Mouse (Mus musculus) olfactory bulb, adult 2 months (tissue): Measurements from ENCODE around the gene Iapp. TPM values are rescaled to one million over a fixed set of nuclear protein-coding genes. Genes with fewer than 3 reads are reported as not detected.
"Not testable (repeated sequence)": the region's sequence is repeated elsewhere in the genome, so short reads cannot be mapped to it uniquely, and the experiment has no call there.

Source experiments
- H3K27ac ChIP-seq: fragments of 200-500 bp; 2 replicates; pipeline ENCODE4 v1.5.1; 2012; ENCODE audit warnings: low read depth, low read length; ENCODE audit not compliant: insufficient read depth
- H3K4me1 ChIP-seq: fragments of 200-500 bp; 2 replicates; pipeline ENCODE4 v1.6.1; 2012; ENCODE audit warnings: low read length; ENCODE audit not compliant: control insufficient read depth, insufficient read depth
- H3K4me3 ChIP-seq: fragments of 200-500 bp; 2 replicates; pipeline ENCODE4 v1.5.1; 2012; ENCODE audit warnings: mild to moderate bottlenecking, low read depth, low read length, moderate library complexity; ENCODE audit not compliant: insufficient read depth
- CTCF ChIP-seq: fragments of 200-500 bp; IDR thresholded peaks from 2 replicates; pipeline ENCODE4 v1.5.1; 2012; ENCODE audit warnings: low read depth, mild to moderate bottlenecking, low read length, moderate library complexity; ENCODE audit not compliant: insufficient read depth
- POLR2A ChIP-seq: fragments of 200-500 bp; IDR thresholded peaks from 2 replicates; pipeline ENCODE4 v1.6.1; 2012; ENCODE audit warnings: mild to moderate bottlenecking, low read depth, low read length, moderate library complexity; ENCODE audit not compliant: insufficient read depth
- WGBS: fragments of 180-500 bp; shearing (Covaris S2); methylation state at CpG from one replicate; pipeline ENCODE4 v1.1.7; 2018; 5-methylcytosine and 5-hydroxymethylcytosine counted together
- polyA plus RNA-seq: library from polyadenylated mRNA; stranded (reverse); fragments of >200 nt; gene quantifications from 2 replicates; pipeline ENCODE4 v1.2.4, GENCODE M21; 2012; ENCODE audit warnings: low replicate concordance; ENCODE audit not compliant: missing spikeins, insufficient read depth, insufficient read length

The Iapp gene
- polyA plus RNA-seq: not detected in 2 replicates

DNA sequence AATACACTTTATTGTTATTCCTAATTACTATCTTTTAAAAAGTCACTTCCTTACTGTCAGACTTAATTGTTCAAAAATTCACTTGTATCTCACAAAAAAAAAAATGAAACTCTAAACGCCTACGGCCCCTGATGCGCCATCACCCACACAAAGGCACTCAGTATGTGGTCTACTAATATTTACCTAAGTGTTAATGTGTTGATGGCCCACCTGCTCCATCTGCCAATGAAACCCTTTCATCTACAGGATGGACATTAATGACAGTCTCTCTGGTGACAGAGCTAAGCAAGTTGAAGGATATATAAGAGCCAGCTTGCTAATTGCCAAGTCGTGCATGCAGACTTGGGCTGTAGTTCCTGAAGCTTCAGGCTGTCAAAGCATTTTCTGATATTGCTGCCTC, at the start of gene Iapp:
Gene Iapp (plus strand): TSS at position 326 of the 400 bp plus-strand sequence.
- Histone ChIP-seq H3K4me1 (no peaks in the 10 kb centered on the region), H3K4me3 (no peak within 1 kb of the TSS), H3K27ac (no peak within 1 kb of the TSS)
- TF ChIP-seq POLR2A: no peak
- TF ChIP-seq CTCF: no peak
- WGBS: 33% methylated on average over 4 of the region's 4 CpGs

GRCm38 (mm10) chr6:142250738-142251307, 47.4 kb upstream of the Iapp start:
- WGBS: 93% methylated on average over 1 of the region's 1 CpGs
- H3K27ac ChIP-seq, H3K4me1 ChIP-seq, H3K4me3 ChIP-seq: not testable (repeated sequence)

- 8% methylated on average over 4 of the region's 4 CpGs for WGBS
- Histone ChIP-seq H3K4me1 (no peaks in the 10 kb centered on the region), H3K27ac (no peak overlapping the region), H3K4me3 (no peak overlapping the region)
- TF ChIP-seq POLR2A (no peak), CTCF (no peak)
Measured at GRCm38 (mm10) chr6:142275721-142276442, 22.3 kb upstream of the Iapp start.

- WGBS: 39% methylated on average over 12 of the region's 12 CpGs
- H3K4me1 ChIP-seq: no peaks in the 10 kb centered on the region
- H3K4me3 ChIP-seq: no peak overlapping the region
- no peak overlapping the region for H3K27ac ChIP-seq
- no peak for TF ChIP-seq CTCF
- TF ChIP-seq POLR2A: no peak
Measured at GRCm38 (mm10) chr6:142289413-142290118, 8.7 kb upstream of the Iapp start.

DNA sequence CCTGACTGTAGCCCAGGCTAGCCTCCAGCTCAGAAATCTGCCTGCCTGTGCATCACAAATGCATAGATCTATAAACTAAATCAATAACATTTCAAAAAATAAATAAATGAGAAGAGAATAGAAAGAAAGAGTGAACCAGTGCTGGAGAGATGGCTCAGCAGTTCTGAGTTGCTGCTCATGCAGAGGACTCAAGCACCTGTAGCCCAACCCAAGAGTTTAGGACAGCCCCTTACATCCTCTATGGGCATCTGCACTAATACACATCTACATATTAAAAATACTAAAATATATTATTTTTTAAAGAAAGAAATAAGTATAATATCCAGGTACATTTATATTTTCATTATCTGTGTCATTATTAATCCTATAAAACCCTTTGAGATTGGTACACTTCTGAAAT, 6.9 kb downstream of the Iapp start:
- Histone ChIP-seq H3K4me3 (no peak overlapping the region), H3K27ac (no peak overlapping the region), H3K4me1 (no peaks in the 10 kb centered on the region)
- no peak for TF ChIP-seq CTCF
- TF ChIP-seq POLR2A: no peak

DNA sequence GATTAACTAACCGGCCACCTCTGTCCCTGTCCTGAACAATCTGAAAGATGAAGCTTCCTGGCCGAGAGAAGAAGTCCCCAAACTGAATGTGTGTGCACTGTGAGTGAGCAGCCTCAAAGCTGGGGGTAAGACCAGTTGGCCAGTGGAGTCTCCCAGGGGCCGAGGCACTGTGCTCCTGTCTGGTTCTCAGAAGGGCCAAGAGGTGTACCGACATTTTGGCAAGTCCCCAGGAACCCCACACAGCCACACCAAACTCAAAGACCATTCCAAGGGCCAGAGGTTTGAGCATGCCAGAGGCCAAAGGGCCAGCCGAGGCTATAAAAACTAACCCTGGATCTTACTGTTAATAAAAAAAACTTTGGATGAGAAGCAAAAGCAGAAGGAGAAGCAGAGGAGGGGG, 16.1 kb downstream of the Iapp start:
- TF ChIP-seq POLR2A (no peak), CTCF (no peak)
- Histone ChIP-seq H3K4me3 (no peak overlapping the region), H3K27ac (no peak overlapping the region), H3K4me1 (no peaks in the 10 kb centered on the region)
- 90% methylated on average over 5 of the region's 5 CpGs for WGBS

DNA sequence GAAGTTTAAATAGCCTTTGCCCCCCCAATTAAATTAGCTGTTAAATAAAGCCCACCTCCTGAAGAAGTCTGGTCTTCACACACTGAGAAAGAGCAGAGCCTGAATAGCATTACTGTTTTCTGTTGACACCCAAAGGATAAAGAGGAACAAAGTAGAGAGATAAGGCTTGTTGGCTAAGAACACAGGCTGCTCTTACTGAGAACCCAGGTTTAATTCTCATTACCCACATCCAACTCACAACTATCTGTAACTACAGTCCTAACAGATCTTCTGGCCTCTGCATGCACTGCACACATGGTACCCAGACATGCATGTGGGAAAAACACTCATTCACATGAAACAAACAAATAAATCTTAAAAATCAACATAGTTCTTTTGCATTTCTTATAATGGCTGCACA, 18.9 kb downstream of the Iapp start:
- Histone ChIP-seq H3K4me3 (no peak overlapping the region), H3K4me1 (no peaks in the 10 kb centered on the region)
- TF ChIP-seq CTCF (no peak), POLR2A (no peak)

GRCm38 (mm10) chr6:142322881-142323280, 24.7 kb downstream of the Iapp start, which contains the start of gene Slco1a5:
TSS of gene Slco1a5 (minus strand) at chr6:142322981.
- Histone ChIP-seq H3K4me1 (no peaks in the 10 kb centered on the region), H3K27ac (no peak within 1 kb of the TSS), H3K4me3 (no peak within 1 kb of the TSS)
- TF ChIP-seq POLR2A (no peak), CTCF (no peak)
- WGBS: 13% methylated on average over 4 of the region's 4 CpGs

More for the DNA sequence above, 18.9 kb downstream of the Iapp start:
- H3K27ac ChIP-seq: no peak overlapping the region

- 84% methylated on average over 3 of the region's 3 CpGs for WGBS
- no peak overlapping the region for H3K4me3 ChIP-seq
- no peak overlapping the region for H3K27ac ChIP-seq
- no peaks in the 10 kb centered on the region for H3K4me1 ChIP-seq
- no peak for TF ChIP-seq POLR2A
Measured at GRCm38 (mm10) chr6:142326598-142326997, 28.4 kb downstream of the Iapp start.
